Mouse (Mus musculus): ENCODE results near the gene Klhl25. TPM values are rescaled to one million over a fixed set of nuclear protein-coding genes. Genes with fewer than 3 reads are reported as not detected.
"Not testable (repeated sequence)": the region's sequence is repeated elsewhere in the genome, so short reads cannot be mapped to it uniquely, and the experiment has no call there.

Klhl25 gene
- polyA plus RNA-seq, 1 experiment from 2014 or later: 22.5 TPM

- not testable (repeated sequence) for DNase-seq (ENCODE audit: low spot score); H3K4me3 ChIP-seq (ENCODE audit: low read depth, low read length); ATAC-seq (replicated peaks; ENCODE audit: low FRiP score); H3K4me2 ChIP-seq (ENCODE audit: low read depth, low read length, severe bottlenecking); H3K27me3 ChIP-seq (ENCODE audit: control insufficient read depth, insufficient read depth, low read length); H3K9ac ChIP-seq (ENCODE audit: low read length); H3K4me1 ChIP-seq (replicated peaks; ENCODE audit: control insufficient read depth, insufficient read depth, low read length); H3K9me3 ChIP-seq (ENCODE audit: control insufficient read depth, low read length); H3K27ac ChIP-seq (ENCODE audit: low read depth, low read length)
- peaks cover 10% of the 10 kb centered on the region for H3K36me3 ChIP-seq (ENCODE audit: control insufficient read depth, insufficient read depth, low read length)
- 85% methylated on average over 7 of the region's 7 CpGs for WGBS
Observed at GRCm38 (mm10) chr7:75861638-75862426, 13.7 kb downstream of the Klhl25 start.

GRCm38 (mm10) chr7:75862427-75862781, 14.3 kb downstream of the Klhl25 start:
- not testable (repeated sequence) for H3K4me2 ChIP-seq (ENCODE audit: low read depth, low read length, severe bottlenecking); H3K27me3 ChIP-seq (ENCODE audit: control insufficient read depth, insufficient read depth, low read length); ATAC-seq (replicated peaks; ENCODE audit: low FRiP score); H3K4me3 ChIP-seq (ENCODE audit: low read depth, low read length); H3K9me3 ChIP-seq (ENCODE audit: control insufficient read depth, low read length); H3K27ac ChIP-seq (ENCODE audit: low read depth, low read length); H3K9ac ChIP-seq (ENCODE audit: low read length); H3K4me1 ChIP-seq (replicated peaks; ENCODE audit: control insufficient read depth, insufficient read depth, low read length); DNase-seq (ENCODE audit: low spot score)
- H3K36me3 ChIP-seq (ENCODE audit: control insufficient read depth, insufficient read depth, low read length): peaks cover 10% of the 10 kb centered on the region
- 92% methylated on average over 6 of the region's 6 CpGs for WGBS

DNA sequence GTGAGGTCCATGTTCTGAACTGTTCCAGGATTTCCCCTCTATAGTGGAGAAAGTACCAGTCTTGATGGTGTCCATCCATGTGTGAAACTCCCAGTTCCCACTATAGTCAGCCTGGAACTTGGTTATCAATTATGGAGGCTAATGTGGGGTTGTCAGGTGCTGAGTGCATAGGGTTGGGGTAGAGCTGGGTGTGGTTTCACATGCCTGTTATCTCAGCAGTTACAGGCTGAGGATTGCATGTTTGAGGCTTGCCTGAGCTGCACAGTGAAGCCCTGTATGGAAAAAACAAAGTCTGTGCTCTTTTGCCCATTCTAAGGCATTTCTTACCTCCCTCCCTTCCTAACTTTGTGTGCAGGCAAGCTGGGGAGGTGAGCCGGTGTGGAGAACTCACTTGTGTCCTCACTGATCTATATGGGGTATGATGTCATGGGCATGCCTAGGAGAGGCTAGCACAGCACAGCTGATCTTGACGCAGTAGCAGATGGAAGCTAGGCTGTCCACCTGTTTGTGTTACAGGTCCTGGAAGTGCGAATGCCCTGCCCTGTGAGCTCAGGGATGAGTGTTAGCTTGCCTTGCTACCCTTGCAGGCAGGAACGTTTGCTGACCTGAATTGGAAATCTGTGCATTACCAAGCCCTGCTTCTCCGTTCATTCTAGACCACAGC, 15.3 kb downstream of the Klhl25 start:
- not testable (repeated sequence) for H3K9me3 ChIP-seq (ENCODE audit: control insufficient read depth, low read length); DNase-seq (ENCODE audit: low spot score); ATAC-seq (replicated peaks; ENCODE audit: low FRiP score); H3K4me2 ChIP-seq (ENCODE audit: low read depth, low read length, severe bottlenecking); H3K4me3 ChIP-seq (ENCODE audit: low read depth, low read length); H3K27ac ChIP-seq (ENCODE audit: low read depth, low read length); H3K27me3 ChIP-seq (ENCODE audit: control insufficient read depth, insufficient read depth, low read length); H3K4me1 ChIP-seq (replicated peaks; ENCODE audit: control insufficient read depth, insufficient read depth, low read length); H3K9ac ChIP-seq (ENCODE audit: low read length)
- WGBS: 95% methylated on average over 5 of the region's 5 CpGs
- peaks cover 10% of the 10 kb centered on the region for H3K36me3 ChIP-seq (ENCODE audit: control insufficient read depth, insufficient read depth, low read length)

DNA sequence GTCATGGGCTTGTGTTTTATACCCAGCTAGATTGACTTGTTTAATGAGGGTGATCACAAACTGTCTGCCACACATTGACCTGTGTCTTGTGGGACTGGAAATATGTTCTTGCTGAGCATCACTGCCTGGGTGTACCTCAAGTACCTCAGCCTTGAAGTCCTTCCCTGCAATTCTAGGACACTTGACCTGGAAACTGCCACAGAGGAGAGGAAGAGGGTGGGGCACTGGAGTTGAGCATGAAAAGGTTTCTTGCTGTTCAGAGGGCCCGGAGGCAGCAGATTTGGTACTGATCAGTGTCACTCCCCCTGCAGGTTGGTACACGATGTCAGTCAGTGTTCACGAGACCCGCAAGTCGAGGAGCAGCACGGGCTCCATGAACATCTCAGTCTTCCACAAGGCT, 16.9 kb downstream of the Klhl25 start:
- Histone ChIP-seq H3K27ac (ENCODE audit: low read depth, low read length) (no peak overlapping the region), H3K9ac (ENCODE audit: low read length) (no peak overlapping the region), H3K27me3 (ENCODE audit: control insufficient read depth, insufficient read depth, low read length) (no peaks in the 10 kb centered on the region), H3K4me3 (ENCODE audit: low read depth, low read length) (no peak overlapping the region), H3K4me2 (ENCODE audit: low read depth, low read length, severe bottlenecking) (no peak overlapping the region), H3K4me1 (replicated peaks; ENCODE audit: control insufficient read depth, insufficient read depth, low read length) (no peaks in the 10 kb centered on the region), H3K36me3 (ENCODE audit: control insufficient read depth, insufficient read depth, low read length) (peaks cover 13% of the 10 kb centered on the region), H3K9me3 (ENCODE audit: control insufficient read depth, low read length) (no peaks in the 10 kb centered on the region)
- WGBS: 96% methylated on average over 6 of the region's 6 CpGs
- ATAC-seq (replicated peaks; ENCODE audit: low FRiP score) (no peak), DNase-seq (ENCODE audit: low spot score) (no peak)

DNA sequence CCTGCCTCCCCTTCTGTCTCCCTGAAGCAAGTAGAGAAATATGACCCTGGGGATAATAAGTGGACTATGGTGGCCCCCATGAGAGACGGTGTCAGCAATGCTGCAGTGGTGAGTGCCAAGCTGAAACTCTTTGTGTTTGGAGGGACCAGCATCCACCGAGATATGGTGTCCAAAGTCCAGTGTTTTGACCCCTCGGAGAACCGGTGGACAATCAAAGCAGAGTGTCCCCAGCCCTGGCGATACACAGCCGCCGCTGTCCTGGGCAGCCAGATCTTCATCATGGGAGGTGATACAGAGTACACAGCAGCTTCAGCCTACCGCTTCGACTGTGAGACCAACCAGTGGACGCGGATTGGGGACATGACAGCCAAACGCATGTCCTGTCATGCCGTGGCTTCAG, 18.4 kb downstream of the Klhl25 start:
- Histone ChIP-seq H3K9ac (ENCODE audit: low read length) (no peak overlapping the region), H3K27ac (ENCODE audit: low read depth, low read length) (no peak overlapping the region), H3K4me1 (replicated peaks; ENCODE audit: control insufficient read depth, insufficient read depth, low read length) (no peaks in the 10 kb centered on the region), H3K27me3 (ENCODE audit: control insufficient read depth, insufficient read depth, low read length) (no peaks in the 10 kb centered on the region), H3K4me2 (ENCODE audit: low read depth, low read length, severe bottlenecking) (no peak overlapping the region), H3K4me3 (ENCODE audit: low read depth, low read length) (no peak overlapping the region), H3K36me3 (ENCODE audit: control insufficient read depth, insufficient read depth, low read length) (peaks cover 13% of the 10 kb centered on the region), H3K9me3 (ENCODE audit: control insufficient read depth, low read length) (no peaks in the 10 kb centered on the region)
- ATAC-seq (replicated peaks; ENCODE audit: low FRiP score) (no peak), DNase-seq (ENCODE audit: low spot score) (no peak)
- 91% methylated on average over 13 of the region's 13 CpGs for WGBS

DNA sequence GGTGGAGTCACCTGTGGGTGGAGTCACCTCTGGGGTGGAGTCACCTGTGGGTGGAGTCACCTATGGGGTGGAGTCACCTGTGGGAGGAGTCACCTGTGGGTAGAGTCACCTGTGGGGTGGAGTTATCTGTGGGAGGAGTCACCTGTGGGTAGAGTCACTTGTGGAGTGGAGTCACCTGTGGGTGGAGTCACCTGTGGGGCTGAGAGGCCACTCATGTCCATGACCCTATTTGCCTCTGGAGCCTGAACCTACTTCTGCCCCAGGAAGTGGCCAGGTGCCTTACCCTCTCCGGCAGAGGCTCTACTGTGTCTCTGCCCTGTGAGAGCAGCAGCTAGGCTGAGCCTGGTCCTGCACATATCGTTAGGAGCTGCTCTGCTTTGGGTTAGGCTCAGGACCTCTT, 20.6 kb downstream of the Klhl25 start:
- no peaks in the 10 kb centered on the region for H3K9me3 ChIP-seq (ENCODE audit: control insufficient read depth, low read length)
- H3K27ac ChIP-seq (ENCODE audit: low read depth, low read length): no peak overlapping the region
- no peaks in the 10 kb centered on the region for H3K27me3 ChIP-seq (ENCODE audit: control insufficient read depth, insufficient read depth, low read length)
- H3K9ac ChIP-seq (ENCODE audit: low read length): no peak overlapping the region
- H3K4me1 ChIP-seq (replicated peaks; ENCODE audit: control insufficient read depth, insufficient read depth, low read length): no peaks in the 10 kb centered on the region
- DNase-seq (ENCODE audit: low spot score) (no peak), ATAC-seq (replicated peaks; ENCODE audit: low FRiP score) (no peak)
- no peak overlapping the region for H3K4me2 ChIP-seq (ENCODE audit: low read depth, low read length, severe bottlenecking)
- peaks cover 13% of the 10 kb centered on the region for H3K36me3 ChIP-seq (ENCODE audit: control insufficient read depth, insufficient read depth, low read length)
- 73% methylated on average over 2 of the region's 2 CpGs for WGBS
- no peak overlapping the region for H3K4me3 ChIP-seq (ENCODE audit: low read depth, low read length)

- WGBS: 75% methylated on average over 9 of the region's 9 CpGs
- peaks cover 5% of the 10 kb centered on the region; the same call in 1 of the 2 replicates for H3K36me3 ChIP-seq (ENCODE audit: control insufficient read depth, insufficient read depth, low read length)
Observed at GRCm38 (mm10) chr7:75870551-75870950, 22.4 kb downstream of the Klhl25 start.

DNA sequence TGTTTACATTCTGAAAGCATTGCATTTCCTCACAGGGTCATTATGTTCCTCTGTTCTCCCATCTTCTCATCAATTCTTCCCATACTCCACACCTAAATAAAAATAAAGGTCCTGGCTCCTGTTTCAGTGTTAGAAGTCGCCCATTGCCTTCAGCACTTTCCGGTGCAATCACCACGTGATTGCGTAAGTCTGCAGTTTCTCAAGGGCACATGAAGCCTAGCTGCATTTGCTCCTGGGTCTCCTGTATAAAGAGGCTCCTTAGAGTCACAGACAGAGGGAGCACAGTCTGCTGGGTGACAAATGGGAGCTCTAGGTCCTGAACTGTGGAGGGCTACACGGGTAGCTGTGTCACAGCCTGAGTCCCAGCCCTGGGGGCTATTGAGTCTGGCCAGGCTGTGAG, 24.1 kb downstream of the Klhl25 start:
- H3K4me2 ChIP-seq (ENCODE audit: low read depth, low read length, severe bottlenecking): no peak overlapping the region
- H3K36me3 ChIP-seq (ENCODE audit: control insufficient read depth, insufficient read depth, low read length): peaks cover 2% of the 10 kb centered on the region; the same call in 1 of the 2 replicates
- H3K4me3 ChIP-seq (ENCODE audit: low read depth, low read length): no peak overlapping the region
- no peaks in the 10 kb centered on the region for H3K4me1 ChIP-seq (replicated peaks; ENCODE audit: control insufficient read depth, insufficient read depth, low read length)
- no peaks in the 10 kb centered on the region for H3K27me3 ChIP-seq (ENCODE audit: control insufficient read depth, insufficient read depth, low read length)
- WGBS: 80% methylated on average over 5 of the region's 5 CpGs
- ATAC-seq (replicated peaks; ENCODE audit: low FRiP score) (no peak), DNase-seq (ENCODE audit: low spot score) (no peak)
- H3K27ac ChIP-seq (ENCODE audit: low read depth, low read length): no peak overlapping the region
- no peaks in the 10 kb centered on the region for H3K9me3 ChIP-seq (ENCODE audit: control insufficient read depth, low read length)
- no peak overlapping the region for H3K9ac ChIP-seq (ENCODE audit: low read length)

More at GRCm38 (mm10) chr7:75870551-75870950, 22.4 kb downstream of the Klhl25 start:
- no peak overlapping the region for H3K4me3 ChIP-seq (ENCODE audit: low read depth, low read length)
- no peak overlapping the region for H3K9ac ChIP-seq (ENCODE audit: low read length)
- H3K9me3 ChIP-seq (ENCODE audit: control insufficient read depth, low read length): no peaks in the 10 kb centered on the region
- ATAC-seq (replicated peaks; ENCODE audit: low FRiP score): no peak
- no peaks in the 10 kb centered on the region for H3K27me3 ChIP-seq (ENCODE audit: control insufficient read depth, insufficient read depth, low read length)
- H3K4me2 ChIP-seq (ENCODE audit: low read depth, low read length, severe bottlenecking): no peak overlapping the region
- DNase-seq (ENCODE audit: low spot score): no peak
- H3K27ac ChIP-seq (ENCODE audit: low read depth, low read length): no peak overlapping the region
- H3K4me1 ChIP-seq (replicated peaks; ENCODE audit: control insufficient read depth, insufficient read depth, low read length): no peaks in the 10 kb centered on the region
